Mouse (Mus musculus): ENCODE results near the gene Ccdc81.

Ccdc81 gene

DNA sequence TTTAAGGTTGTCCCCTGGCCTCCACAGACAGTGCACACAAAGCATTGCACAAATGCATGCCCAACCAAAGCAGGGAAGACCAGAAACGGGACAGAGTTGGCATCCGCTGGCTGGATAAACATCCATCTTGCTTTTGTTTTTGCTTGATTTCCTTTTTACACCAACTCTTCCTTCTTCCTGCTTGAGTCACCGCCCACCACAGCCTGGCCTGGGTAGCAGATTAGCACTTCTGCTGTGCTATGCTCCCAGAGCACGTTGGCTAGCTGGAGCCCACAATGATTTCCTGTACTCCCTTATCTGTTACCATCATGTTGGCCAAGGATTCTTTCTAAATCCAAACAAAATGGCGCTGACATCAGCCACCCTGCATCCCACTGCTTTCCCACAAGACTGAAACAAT lies 36.2 kb downstream of the Ccdc81 start:
- no peak for DNase-seq (ENCODE audit: low read depth, low spot score)

DNA sequence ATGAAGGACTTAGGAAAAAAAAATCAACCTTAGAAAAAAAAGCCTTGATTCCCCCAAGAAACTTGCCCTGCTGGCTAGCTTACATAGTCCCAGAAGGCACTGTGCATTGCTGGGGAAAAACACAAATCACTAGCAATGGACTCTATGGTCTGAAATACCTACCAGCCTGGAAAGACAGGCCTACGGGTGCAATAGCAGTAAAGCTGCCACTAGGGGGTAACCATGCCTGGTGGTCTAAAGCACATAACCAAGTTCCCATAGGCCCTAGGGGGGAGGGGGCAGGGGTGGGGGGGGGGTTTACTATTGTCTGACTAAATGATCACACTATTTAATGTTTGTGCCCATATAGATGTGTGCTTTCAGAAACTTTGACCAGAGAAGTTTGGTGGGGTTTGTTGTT lies 38.7 kb downstream of the Ccdc81 start:
- peak; percentile 61 for DNase-seq (ENCODE audit: low read depth, low spot score)

DNA sequence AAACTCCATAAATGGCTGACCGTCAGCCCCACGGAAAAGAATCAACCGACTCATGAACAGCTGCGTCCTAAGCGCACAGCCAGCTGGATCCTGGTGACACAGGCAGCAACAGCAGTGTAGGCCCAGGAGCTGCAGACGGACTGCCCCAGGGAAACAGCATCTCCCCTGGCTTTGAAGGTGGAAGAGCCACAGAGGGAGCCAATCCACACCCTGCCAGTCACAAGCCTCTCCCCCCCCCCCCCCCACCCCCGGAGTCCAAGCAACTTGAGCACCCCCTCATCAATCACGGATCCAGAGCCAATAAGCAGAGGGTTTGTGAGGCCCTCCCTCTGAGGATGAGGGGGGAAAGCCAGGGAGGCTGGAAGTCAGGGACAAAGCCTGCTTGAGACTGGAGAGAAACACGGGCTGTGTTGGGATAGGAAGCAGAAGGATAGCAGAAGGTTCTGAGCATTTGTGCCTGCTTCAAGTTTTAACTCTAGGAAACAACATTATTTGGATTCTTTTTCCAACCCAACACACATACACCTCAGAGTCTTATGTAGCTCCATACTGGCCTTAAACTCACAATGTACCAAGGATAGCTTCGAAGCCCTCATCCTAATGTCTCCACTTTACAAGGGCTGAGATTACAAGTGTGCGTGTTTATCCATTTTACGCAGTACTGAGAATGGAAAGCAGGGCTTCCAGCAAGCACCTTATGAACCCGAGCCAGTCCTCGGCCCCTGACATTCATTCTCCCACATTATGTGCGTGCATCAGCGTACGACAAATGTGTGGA lies 46.8 kb downstream of the Ccdc81 start:
- DNase-seq (ENCODE audit: low read depth, low spot score) = peak; percentile 60

DNA sequence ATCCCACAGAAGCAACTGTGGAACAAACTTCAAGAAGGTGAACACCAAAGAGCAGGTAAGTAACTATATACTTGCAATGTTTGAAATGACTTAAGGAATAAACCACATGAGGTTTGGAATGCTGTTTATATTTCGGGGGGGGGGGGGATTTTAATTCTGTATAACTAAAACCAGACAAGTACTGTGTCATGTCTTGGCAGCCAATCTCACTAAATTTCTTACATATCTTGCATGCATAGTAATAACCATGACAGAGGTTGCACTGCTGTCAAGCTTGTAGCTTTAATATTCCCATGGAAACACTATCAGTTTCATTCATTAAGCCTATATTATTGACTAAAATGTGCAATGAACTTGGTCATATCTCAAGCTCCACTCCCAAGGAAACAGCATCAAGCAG lies 48.2 kb downstream of the Ccdc81 start:
- DNase-seq (ENCODE audit: low read depth, low spot score) = no peak

DNA sequence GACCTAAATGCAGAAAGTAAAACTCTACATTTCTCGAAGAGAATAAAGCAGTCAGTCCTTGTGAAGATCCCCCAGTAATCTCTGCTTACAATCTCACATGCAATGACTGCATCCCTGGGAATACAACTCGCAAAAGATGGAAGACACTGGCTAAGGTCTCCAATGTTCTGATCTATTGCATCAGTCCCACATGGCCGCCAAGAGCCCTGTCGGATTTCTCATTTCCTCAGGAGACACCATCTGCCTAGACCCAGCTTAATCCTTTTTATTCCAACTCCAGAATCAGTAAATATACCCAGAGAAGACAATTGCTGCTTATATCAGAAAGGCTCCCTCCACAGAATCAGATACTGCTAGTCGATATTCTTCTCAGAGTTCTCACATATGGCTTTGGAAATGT lies 50.3 kb downstream of the Ccdc81 start:
- DNase-seq (ENCODE audit: low read depth, low spot score) = no peak

DNA sequence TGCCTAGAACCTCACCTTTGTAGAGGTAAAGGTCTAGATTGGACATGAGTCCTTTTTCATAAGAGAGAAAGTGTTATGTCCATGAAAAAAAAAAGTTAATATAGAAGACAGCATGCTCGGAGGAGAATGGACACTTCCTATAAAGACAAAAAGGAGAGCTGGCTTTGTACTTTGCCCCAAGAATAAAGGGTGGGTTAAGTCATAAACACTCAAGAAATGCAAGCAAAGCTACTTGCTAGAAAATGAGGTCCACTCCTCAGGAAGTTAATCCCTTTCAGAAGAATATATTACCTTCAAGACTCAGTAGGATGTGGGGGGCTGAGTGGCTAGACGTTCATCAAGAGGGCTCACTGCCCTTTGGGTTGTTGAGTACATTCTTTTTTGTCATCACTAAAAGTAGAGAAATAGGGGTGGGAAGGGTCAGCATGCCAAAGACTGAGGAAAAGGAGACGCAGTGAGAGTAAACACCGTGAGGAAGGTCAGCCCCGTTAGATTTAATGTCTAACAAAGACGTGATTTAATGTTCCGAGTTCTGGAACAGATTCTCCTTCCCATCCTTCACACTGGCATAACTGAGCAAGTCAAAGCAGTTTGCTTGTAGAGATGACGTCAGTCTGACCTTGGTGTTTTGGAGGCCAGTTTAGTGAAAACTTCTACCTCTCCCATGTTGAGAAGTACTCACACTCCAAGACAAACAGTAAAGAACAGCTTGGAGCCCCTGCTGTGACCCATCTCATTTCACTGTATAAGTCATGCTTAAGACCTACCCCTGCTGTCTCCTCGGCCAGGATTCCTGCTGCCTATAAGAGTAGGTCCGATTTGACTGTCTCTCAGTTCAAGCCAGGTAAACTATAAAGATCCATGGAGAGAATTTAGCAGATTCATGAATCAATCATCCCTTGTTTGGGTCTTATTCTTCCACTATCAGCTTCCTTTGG lies 51.0 kb downstream of the Ccdc81 start:
- DNase-seq (ENCODE audit: low read depth, low spot score) = peak; percentile 65

DNA sequence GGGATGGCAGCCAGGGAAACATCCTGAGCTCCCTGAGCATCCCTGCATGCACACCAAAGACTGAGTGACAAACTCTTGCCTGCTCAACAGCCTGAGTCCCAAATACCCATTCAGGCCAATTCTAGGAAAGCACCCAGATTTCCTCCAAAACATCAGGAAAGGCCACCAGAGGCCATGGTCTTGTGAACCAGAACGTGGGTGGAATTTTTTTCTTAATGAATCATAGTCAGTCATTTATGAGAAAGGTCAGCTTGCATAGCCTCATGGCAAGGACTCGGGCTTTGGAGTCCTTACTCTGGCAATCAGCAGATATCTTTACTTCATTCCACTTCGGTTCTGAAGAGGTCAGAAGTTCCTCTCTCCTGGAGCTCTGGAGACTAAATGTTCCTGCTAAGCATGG lies 52.9 kb downstream of the Ccdc81 start:
- DNase-seq (ENCODE audit: low read depth, low spot score) = no peak

DNA sequence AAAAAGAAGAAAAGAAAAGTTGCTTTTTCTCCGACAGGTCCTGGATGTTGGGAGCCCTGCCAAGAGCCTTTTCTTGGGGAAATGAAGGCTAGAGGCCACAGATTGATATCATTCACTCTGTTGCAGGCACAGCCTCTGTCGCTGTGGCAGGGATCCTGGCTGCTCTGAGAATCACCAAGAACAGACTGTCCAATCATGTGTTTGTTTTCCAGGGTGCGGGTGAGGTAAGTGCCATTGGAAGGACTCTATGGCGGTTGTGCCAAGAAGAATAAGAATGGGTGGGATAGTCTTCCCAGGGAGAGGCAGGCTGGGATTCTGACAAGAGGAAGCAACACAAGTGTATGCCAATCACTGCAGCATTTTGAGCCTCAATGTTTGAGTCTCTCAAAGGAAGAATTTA lies 57.8 kb downstream of the Ccdc81 start:
- DNase-seq (ENCODE audit: low read depth, low spot score) = no peak

DNA sequence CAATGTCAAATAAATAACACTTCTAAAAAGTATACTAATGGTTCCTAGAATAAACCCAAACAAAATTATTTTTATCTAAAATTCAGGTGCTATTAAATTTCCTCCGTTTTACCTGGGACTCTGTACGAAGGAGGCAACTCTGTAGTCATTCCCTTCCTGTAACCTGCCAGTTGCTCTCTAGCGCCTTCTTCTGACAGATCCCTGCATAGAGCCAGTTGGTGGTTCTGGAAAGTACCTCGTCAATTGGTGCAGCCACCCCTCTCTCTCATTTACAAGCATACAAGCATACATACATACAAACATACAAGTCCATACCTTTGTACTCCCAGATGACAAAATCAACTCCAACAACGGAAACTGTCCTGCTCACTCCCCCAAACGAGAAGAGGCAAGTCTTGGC lies 59.9 kb downstream of the Ccdc81 start:
- peak; percentile 75 for DNase-seq (ENCODE audit: low read depth, low spot score)

DNA sequence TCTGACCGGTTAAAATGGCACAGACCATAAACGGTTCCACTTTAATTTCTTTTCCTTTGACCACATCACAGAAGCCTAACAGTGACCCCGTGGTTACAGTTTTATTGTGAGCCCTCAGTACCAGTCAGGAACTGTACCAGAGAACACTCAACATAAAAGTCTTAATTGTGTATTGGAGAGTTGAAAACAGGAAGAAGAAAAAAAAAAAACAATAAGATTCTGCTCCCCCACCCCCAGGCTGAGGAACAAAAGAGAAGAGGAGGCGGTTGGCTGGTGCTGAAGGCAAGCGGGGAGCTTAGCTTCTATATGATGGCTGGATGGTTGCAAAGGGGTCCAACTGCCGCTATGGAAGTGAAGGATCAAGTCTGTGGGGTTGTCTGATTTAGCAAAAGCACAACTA lies 60.3 kb downstream of the Ccdc81 start:
- no peak for DNase-seq (ENCODE audit: low read depth, low spot score)

DNA sequence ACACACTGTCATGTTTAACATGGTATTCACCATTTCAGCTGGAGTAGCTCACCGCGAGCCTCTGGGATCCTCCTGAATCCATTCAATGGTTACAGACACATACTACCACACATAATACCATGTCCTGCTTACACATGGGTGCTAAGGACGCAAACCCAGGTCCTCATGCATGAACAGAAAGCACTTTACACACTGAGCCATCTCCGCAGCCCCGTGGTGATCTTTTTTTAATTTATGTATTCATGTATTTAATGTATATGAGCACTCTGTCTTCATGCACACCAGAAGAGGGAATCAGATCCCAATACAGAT lies 61.1 kb downstream of the Ccdc81 start:
- DNase-seq (ENCODE audit: low read depth, low spot score) = no peak

DNA sequence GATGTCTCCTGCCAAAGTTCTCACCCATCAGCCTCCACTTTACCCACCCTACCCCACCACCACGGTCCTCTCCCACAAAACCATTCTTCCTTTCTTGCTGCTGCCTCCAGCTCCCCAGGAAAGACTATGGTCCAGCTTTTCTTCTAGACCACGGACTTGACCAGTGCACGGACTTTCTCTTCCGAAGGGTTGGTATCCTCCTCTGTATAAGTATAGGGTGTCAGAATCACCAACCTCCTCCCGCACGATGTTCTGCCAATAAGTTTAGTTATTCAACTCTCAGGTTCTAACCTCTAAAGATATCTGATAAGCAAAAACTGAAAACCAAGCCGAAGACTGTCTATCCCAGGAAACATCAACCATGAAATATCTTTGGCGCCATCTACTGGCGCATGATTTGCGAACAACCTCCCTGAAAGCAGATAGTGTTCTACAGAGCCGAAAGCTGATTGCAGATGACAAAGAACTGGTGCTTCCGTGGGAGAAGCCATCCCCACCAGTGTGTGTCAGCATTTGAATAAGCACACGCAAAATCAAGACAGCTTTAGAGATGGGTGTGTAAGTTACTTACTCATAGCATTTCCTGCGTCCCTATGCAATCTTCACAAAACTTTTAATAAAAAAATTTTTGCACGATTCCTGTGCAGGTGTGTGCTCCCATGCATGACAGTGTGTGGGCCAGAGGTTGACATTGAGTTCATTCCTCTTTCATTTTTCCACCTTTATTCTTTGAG lies 61.6 kb downstream of the Ccdc81 start:
- DNase-seq (ENCODE audit: low read depth, low spot score) = peak; percentile 82

DNA sequence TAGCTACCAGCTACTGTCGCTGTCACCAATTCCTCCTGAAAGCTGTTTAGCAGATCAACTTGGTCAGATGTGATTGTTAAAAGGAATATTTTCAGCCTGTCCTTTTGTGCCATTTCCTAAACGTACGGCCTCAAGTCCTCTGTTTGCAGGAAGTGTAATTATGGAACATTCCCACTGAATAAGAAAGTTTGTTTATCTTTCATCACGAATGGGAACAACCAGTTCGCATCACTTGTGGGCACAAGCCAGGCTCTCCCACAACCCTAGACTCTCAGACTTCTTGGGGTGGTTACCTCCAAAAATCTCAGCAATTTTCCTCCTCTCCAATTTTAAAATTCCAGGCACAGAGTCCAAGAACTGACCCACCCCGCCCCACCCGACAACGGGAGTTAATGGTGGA lies 63.7 kb downstream of the Ccdc81 start:
- DNase-seq (ENCODE audit: low read depth, low spot score) = no peak

DNA sequence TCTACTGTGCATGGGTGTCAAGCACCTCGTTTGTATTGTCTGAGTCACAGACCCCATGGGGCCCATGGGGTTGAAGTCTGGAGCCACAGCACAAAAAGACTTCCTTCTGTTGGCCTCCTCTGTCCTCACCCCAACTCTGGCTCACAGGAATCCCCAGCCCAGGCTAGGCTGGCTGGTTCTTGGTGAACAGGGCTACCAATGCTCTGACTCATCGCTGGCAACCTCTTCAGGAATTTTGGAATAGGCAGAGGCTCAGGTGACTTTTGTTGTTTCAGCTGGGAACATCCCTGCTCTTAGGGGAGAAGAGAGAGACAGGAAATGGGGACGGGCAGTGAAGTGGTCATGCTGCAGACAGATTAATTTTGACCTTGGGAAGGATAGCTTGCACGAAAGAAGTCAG lies 65.6 kb downstream of the Ccdc81 start:
- peak; percentile 38 for DNase-seq (ENCODE audit: low read depth, low spot score)

DNA sequence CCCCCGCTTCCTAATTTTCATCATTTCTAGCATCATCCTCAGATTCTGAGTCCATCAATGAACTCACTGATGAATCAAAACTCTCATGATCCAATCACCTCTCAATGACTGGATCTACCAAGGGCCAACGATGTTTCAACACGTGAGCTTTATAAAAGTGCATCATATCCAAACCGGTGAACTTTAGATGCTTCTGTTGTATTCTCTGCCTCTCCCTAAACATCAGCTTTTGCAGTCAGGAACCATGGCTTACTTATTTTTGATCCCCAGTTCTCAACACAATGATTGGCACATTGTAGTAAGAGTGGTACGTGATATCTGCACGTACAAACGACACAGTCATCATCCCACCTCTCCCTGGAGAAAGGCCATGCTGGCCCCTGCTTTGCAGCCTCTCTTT lies 66.8 kb downstream of the Ccdc81 start:
- DNase-seq (ENCODE audit: low read depth, low spot score) = no peak

DNA sequence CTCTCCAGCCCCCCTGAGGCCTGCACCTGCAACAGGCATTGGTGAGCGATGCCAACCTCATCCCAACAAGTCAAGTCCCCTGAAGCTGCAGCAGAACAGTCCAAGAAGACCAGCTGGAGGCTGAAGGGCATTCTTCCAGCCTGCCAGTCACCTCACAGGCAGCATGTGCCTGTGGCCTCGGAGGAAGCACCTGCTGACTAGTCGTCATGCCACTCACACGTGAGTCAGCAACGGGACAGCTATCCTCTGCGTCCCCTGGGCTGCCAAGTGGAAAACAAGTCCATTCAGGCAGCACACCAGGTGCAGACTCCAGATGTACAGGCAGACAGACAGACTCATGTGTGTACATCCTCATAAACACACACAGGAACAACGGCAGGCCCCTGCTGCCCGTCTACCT lies 67.9 kb downstream of the Ccdc81 start:
- no peak for DNase-seq (ENCODE audit: low read depth, low spot score)

DNA sequence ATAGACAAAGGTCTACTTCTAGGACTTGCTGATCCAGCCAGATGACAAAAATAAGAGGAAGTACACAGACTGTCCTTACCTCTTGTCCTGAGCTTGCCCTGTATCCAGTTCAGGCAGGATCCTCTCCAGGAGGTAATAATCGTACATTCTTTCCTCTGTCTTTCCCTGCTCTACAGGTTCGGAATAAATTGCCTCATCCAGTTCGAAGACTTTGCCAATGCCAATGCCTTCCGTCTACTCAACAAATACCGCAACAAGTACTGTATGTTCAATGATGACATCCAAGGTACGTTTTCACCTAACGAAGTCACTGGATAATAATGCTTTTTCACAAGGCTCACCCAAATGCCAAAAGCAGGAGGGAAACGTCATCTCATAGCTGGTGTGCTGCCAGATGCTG lies 69.9 kb downstream of the Ccdc81 start:
- DNase-seq (ENCODE audit: low read depth, low spot score) = no peak

DNA sequence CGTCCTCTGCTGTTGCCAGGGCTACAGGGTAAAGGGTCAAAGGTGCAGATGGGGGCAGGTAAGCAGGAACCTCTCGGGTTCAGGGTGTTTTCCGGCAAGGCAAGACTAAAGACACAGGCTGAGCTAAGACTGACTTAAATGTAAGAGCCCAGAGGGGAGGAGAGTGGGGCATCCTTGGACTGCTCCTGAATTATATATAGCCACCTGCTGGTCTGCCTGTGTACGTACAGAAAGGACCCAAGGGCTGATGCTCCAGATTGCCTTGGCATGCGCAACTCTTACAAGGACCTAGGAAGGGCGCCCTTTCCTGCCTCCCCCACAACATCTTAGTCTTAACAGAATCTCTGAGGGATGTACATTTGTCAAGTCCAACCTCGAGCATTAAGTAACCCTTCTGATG lies 74.2 kb downstream of the Ccdc81 start:
- DNase-seq (ENCODE audit: low read depth, low spot score) = peak; percentile 69

DNA sequence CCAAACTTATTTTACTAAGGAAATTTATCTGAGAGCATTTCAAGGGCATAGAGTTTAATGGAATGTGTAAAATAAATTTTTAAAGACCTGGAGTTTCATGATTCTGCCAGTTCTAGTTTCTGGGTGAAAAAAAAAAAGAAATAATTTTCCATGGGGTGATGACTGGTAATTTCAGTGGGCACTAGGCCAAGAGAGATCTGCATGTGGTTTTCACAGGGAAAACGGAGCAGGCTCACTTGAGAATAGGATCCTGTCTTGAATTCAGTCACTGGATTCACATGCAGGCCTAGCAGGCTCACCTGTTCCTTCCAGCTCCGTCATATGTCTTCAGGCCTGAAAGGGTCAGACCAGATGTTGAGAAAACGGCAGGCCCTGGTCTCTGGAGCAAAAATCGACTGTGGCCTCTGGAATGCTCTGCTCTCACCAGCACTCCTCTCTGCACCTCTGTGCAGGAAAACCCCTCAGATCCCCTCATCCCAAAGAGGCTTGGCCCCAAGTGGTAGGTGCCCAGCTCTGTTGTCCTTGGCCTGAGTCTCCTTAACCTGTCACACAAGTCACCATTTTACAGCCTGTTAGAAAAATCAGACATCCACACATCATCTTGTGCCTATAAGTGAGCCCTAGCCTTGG lies 74.9 kb downstream of the Ccdc81 start:
- DNase-seq (ENCODE audit: low read depth, low spot score) = no peak

Measured in R1 (cell line).